In genomic region chr4:58927661-58928060, GRCm38 (mm10) we compare ENCODE assay signal across 14 mouse cellular contexts. TPM values are rescaled to one million over a fixed set of nuclear protein-coding genes. Genes with fewer than 3 reads are reported as not detected.
A peak's percentile ranks its signal among the peaks of the same experiment; 100 is the strongest.
DNase-seq lines count a peak whose midpoint lies in the region; ATAC-seq and TF ChIP-seq lines count a peak whose summit lies in the region.
"Had no signal": no experiment of that assay in that cellular context is flagged by ENCODE, and none has a peak within 500 bp of the region (broad histone marks: within the 10 kb centered on the region; RNA-seq: fewer than 3 reads in every experiment).

No protein-coding gene starts in this region.

- H3K27ac ChIP-seq in kidney, postnatal 0 days = no peak overlapping the region
- no peak overlapping the region for H3K27ac ChIP-seq in kidney, embryonic 16.5 days (ENCODE audit: low read length)
- H3K27ac ChIP-seq in hindbrain, embryonic 10.5 days = no peak overlapping the region
- H3K27ac ChIP-seq: forebrain, embryonic 15.5 days; limb, embryonic 12.5 days; macrophage had no signal

- H3K9ac ChIP-seq in kidney, postnatal 0 days (ENCODE audit: low read depth, low read length) = no peak overlapping the region
- H3K9ac ChIP-seq in kidney, embryonic 16.5 days (replicated peaks; ENCODE audit: low read length) = no peak overlapping the region
- H3K9ac ChIP-seq: forebrain, embryonic 15.5 days; limb, embryonic 12.5 days had no signal

- no peaks in the 10 kb centered on the region for H3K27me3 ChIP-seq in kidney, postnatal 0 days (ENCODE audit: insufficient read depth, low read length)
- H3K27me3 ChIP-seq in kidney, embryonic 16.5 days (ENCODE audit: insufficient read depth, low read length) = no peaks in the 10 kb centered on the region
- H3K27me3 ChIP-seq in hindbrain, embryonic 10.5 days (ENCODE audit: insufficient read depth, poor library complexity, severe bottlenecking) = no peaks in the 10 kb centered on the region
- H3K27me3 ChIP-seq: forebrain, embryonic 15.5 days; limb, embryonic 12.5 days had no signal

- DNase-seq in kidney, postnatal 0 days (ENCODE audit: low spot score) = no peak
- DNase-seq in 3T3-L1 (ENCODE audit: low read depth, low spot score) (peak; percentile 14), 416B (ENCODE audit: low read depth) (peak; percentile 21)
- peak; percentile 21 for DNase-seq in brain, adult 2 months (ENCODE audit: low read depth, low spot score)
- DNase-seq in right cerebral cortex, postnatal 4 days = no peak
- DNase-seq in gastrocnemius, adult 18-20 months (ENCODE audit: low spot score) = no peak
- DNase-seq in hindbrain, embryonic 10.5 days (ENCODE audit: low spot score) = no peak
- DNase-seq: cerebellum, postnatal 10 days; heart, postnatal 4 days; kidney, adult 9 months had no signal

- no peak overlapping the region for H3K4me2 ChIP-seq in kidney, postnatal 0 days (ENCODE audit: low read length)
- no peak overlapping the region for H3K4me2 ChIP-seq in kidney, embryonic 16.5 days (replicated peaks; ENCODE audit: low read depth, low read length)
- H3K4me2 ChIP-seq: forebrain, embryonic 15.5 days; limb, embryonic 12.5 days had no signal

- H3K4me1 ChIP-seq in kidney, postnatal 0 days (replicated peaks; ENCODE audit: insufficient read depth, low read length) = no peaks in the 10 kb centered on the region
- no peaks in the 10 kb centered on the region for H3K4me1 ChIP-seq in kidney, embryonic 16.5 days (ENCODE audit: insufficient read depth, low read length)
- H3K4me1 ChIP-seq in hindbrain, embryonic 10.5 days (replicated peaks) = no peaks in the 10 kb centered on the region
- H3K4me1 ChIP-seq: forebrain, embryonic 15.5 days; limb, embryonic 12.5 days had no signal

- peak; percentile 34; the same call in 1 of the 2 replicates for TF ChIP-seq CTCF in kidney, postnatal 0 days (IDR thresholded peaks at IDR 0.05; ENCODE audit: low read depth)

- H3K36me3 ChIP-seq in kidney, postnatal 0 days (ENCODE audit: insufficient read depth, low read length) = no peaks in the 10 kb centered on the region
- no peaks in the 10 kb centered on the region for H3K36me3 ChIP-seq in kidney, embryonic 16.5 days (ENCODE audit: insufficient read depth, low read length)
- H3K36me3 ChIP-seq in hindbrain, embryonic 10.5 days = no peaks in the 10 kb centered on the region
- H3K36me3 ChIP-seq: forebrain, embryonic 15.5 days; limb, embryonic 12.5 days had no signal

- no peaks in the 10 kb centered on the region for H3K9me3 ChIP-seq in kidney, postnatal 0 days (replicated peaks; ENCODE audit: low read length)
- 0 out of 2 replicates have a peak, but pooled peaks cover under 1% of the 10 kb centered on the region for H3K9me3 ChIP-seq in kidney, embryonic 16.5 days (ENCODE audit: low read length)
- H3K9me3 ChIP-seq in hindbrain, embryonic 10.5 days = peaks cover 5% of the 10 kb centered on the region; the same call in 1 of the 2 replicates

- H3K4me3 ChIP-seq in kidney, postnatal 0 days (replicated peaks; ENCODE audit: low read depth, low read length) = no peak overlapping the region
- H3K4me3 ChIP-seq in kidney, embryonic 16.5 days (ENCODE audit: low read length) = no peak overlapping the region
- no peak overlapping the region for H3K4me3 ChIP-seq in hindbrain, embryonic 10.5 days
- H3K4me3 ChIP-seq: forebrain, embryonic 15.5 days; limb, embryonic 12.5 days had no signal

- no peak for ATAC-seq in kidney, postnatal 0 days (replicated peaks; ENCODE audit: low FRiP score, low read depth)
- ATAC-seq in kidney, embryonic 16.5 days (ENCODE audit: low FRiP score, low TSS enrichment) = no peak
- ATAC-seq: forebrain, embryonic 15.5 days had no signal

- 65% methylated on average over 3 of the region's 3 CpGs for WGBS in kidney, postnatal 0 days
- WGBS in kidney, embryonic 16.5 days = 54% methylated on average over 3 of the region's 3 CpGs
- WGBS in hindbrain, embryonic 10.5 days = 64% methylated on average over 3 of the region's 3 CpGs

RNA-seq across cellular contexts. Expression of gene Ecpas, which starts 15.1 kb away (rescaled TPM):
- polyA plus RNA-seq in kidney, postnatal 0 days (2015; fragmentation: Nextera tagmentation; extraction: Ambion mirVana) = 25.5 and 26.5 TPM in 2 replicates
- 29.9 and 33.5 TPM in 2 replicates for polyA plus RNA-seq in kidney, embryonic 16.5 days (2015; fragmentation: Nextera tagmentation; extraction: Ambion mirVana)
- total RNA-seq in gastrocnemius, adult 18-20 months (2021) = 100 to 1,000 TPM; 263 to 302 TPM
- polyA plus RNA-seq in hindbrain, embryonic 10.5 days (2016; fragmentation: Nextera tagmentation; extraction: Ambion mirVana) = 23.9 and 29.8 TPM in 2 replicates

RNA-seq across cellular contexts. Expression of gene Zkscan16, which starts 15.8 kb away (rescaled TPM):
- 0.40 and 0.54 TPM in 2 replicates for polyA plus RNA-seq in kidney, postnatal 0 days (2015; fragmentation: Nextera tagmentation; extraction: Ambion mirVana)
- polyA plus RNA-seq in kidney, embryonic 16.5 days (2015; fragmentation: Nextera tagmentation; extraction: Ambion mirVana) = 0.46 and 1.0 TPM in 2 replicates
- total RNA-seq in gastrocnemius, adult 18-20 months (2021) = not detected
- 0.55 and 1.0 TPM in 2 replicates for polyA plus RNA-seq in hindbrain, embryonic 10.5 days (2016; fragmentation: Nextera tagmentation; extraction: Ambion mirVana)
- polyA plus RNA-seq: macrophage had no signal

RNA-seq across cellular contexts. Expression of gene Ptgr1, which starts 59.3 kb away (rescaled TPM):
- polyA plus RNA-seq in kidney, postnatal 0 days (2015; fragmentation: Nextera tagmentation; extraction: Ambion mirVana) = 18.9 and 20.6 TPM in 2 replicates
- 25.1 and 29.6 TPM in 2 replicates for polyA plus RNA-seq in kidney, embryonic 16.5 days (2015; fragmentation: Nextera tagmentation; extraction: Ambion mirVana)
- under 1 TPM; 0.80 to 0.90 TPM for total RNA-seq in gastrocnemius, adult 18-20 months (2021)
- 13.5 and 14.8 TPM in 2 replicates for polyA plus RNA-seq in hindbrain, embryonic 10.5 days (2016; fragmentation: Nextera tagmentation; extraction: Ambion mirVana)

Comparison
In these comparisons a context has a peak if more than half of its experiments do, and no peak if none do; other contexts are left out.
1. DNase-seq: peak in 3T3-L1 (single experiment), 416B (single experiment) and brain, adult 2 months (single experiment); none in kidney, postnatal 0 days (single experiment), right cerebral cortex, postnatal 4 days (single experiment), gastrocnemius, adult 18-20 months (single experiment) and hindbrain, embryonic 10.5 days (single experiment).